Mouse (Mus musculus) ovary, adult 18-20 months (tissue): Measurements from ENCODE around the gene Itih2.

Experiments
- DNase-seq: peaks from one replicate; pipeline ENCODE4 v3.0.0; 2022; ENCODE audit warnings: low spot score, mixed read lengths

Gene Itih2

GRCm38 (mm10) chr2:10131296-10131695 is at the start of gene Itih2:
Gene Itih2, minus strand, starts transcription at chr2:10131396.
- no peak for DNase-seq

DNA sequence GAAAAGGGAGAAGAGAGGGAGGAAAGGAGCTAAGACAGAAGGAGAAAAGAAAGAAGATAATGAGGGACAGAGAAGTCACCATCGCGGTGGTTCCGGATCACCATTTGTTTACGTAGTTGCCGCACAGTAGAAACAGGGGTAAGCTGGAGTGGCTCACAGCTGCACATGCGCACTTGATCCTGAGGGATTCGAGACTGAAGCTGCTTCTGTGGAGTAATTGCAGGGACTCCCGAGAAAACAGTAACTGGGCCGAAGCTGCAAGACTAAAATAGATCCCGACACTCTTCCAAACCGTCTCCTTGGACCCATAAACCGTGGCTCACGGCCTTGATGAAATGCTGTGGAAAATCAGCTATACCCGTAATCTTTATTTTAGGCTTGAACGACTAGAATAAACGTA is 38.8 kb upstream of the Itih2 start:
- no peak for DNase-seq

DNA sequence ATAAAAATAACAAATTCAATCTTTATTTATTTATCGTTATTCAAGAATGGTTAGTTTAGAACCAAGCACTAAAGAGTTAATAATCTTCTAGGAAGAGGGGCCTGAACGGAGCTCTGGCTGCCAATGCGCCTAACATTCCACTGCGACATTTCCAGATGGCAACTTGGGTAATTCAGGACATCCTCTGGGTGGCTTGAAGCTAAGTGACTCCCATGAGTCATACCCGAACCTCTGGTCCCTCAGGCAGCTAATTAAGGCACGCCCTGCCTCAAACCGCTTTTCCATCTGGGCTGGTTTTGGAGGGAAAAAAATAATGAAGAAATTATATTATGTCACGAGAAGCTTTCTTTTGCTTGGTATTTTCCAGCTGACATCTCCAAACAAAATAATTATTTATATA is 36.8 kb upstream of the Itih2 start:
- DNase-seq: no peak

DNA sequence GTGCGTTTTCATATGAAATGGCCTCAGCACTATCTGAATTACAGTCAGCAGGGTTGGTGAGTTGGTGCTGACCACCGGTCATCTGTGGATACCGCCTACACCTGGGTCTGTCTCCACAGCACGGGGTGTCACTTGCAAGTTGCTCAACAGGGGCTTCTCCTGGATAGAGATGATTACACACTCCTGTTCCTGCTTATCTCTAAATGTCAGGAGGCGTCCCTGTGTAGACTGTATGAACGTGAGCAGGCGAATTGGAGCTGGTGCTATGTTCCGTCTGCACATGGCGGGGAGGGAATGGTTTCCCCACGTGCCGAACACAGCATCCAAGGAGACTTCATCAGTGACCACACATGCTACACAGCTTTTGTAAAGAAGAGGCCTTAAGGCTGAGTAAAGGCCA is 36.1 kb upstream of the Itih2 start:
- no peak for DNase-seq

DNA sequence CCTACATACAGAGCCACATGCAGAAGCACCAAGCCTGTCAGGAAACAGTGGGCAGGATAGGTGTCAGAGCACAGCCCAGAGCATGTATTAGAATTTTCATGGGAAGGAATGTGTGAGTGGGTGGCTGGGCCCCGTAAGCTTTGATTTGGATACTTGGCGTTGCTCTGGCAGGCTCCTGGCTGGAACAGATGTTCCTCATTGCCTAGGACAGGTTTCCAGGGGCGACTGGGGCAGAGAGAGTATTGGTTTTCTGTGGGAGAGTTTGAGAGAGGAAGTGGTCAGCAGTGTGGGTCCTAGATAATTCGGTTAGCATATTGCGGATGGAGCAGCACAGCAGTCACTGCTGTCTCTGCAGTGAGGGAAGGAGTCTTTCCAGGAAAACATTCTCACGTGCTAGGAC is 35.4 kb upstream of the Itih2 start:
- no peak for DNase-seq

- DNase-seq: no peak
Observed at GRCm38 (mm10) chr2:10162011-10162410, 30.8 kb upstream of the Itih2 start.

GRCm38 (mm10) chr2:10157184-10157583 is 26.0 kb upstream of the Itih2 start:
- no peak for DNase-seq

GRCm38 (mm10) chr2:10153201-10154075 is 22.2 kb upstream of the Itih2 start, which contains the start of gene Itih5:
Gene Itih5, plus strand, starts transcription at chr2:10153571.
- DNase-seq: peak; percentile 37

DNA sequence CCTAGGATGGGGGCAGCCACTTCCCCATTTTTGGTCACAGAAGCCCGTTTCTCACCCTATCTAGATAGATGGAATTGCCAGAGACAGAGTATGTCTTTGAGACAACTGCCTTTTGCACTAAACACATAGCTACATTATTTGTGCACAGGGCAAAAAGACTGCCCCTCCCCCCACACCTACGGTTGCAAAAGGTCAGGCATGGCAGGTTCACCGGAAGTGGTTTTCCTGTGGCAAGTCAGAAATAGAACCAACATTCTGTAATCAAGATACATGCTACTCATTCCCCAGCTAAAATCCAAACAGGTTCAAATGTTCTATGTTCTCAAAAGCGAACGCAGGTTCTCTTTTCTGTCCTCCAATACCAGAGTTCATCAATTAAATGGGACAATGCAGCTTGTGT is 21.4 kb upstream of the Itih2 start:
- DNase-seq: no peak

GRCm38 (mm10) chr2:10147176-10147575 is 16.0 kb upstream of the Itih2 start:
- DNase-seq: no peak

DNA sequence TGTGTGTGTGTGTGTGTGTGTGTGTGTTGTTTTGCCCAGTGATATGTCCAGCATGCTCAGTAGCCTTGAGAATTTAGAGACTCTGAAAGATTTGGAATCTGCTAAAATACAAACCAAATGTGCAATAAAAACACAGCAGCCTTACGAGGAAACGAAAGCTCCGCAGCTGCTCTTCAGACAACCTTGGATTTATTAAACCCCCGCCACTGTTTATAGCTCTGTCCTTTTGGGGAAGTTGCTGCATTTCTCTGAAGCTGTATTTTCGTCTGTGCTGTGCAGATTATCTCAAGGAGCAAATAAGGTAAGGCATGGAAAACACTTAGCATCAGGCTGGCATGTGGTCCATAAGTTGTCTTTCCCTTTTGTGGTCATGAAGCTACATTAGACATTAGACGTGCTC is 14.3 kb upstream of the Itih2 start:
- DNase-seq: no peak

GRCm38 (mm10) chr2:10142472-10143454 is 11.6 kb upstream of the Itih2 start:
- DNase-seq: peak; percentile 64

GRCm38 (mm10) chr2:10140456-10140855 is 9.3 kb upstream of the Itih2 start:
- DNase-seq: no peak

DNA sequence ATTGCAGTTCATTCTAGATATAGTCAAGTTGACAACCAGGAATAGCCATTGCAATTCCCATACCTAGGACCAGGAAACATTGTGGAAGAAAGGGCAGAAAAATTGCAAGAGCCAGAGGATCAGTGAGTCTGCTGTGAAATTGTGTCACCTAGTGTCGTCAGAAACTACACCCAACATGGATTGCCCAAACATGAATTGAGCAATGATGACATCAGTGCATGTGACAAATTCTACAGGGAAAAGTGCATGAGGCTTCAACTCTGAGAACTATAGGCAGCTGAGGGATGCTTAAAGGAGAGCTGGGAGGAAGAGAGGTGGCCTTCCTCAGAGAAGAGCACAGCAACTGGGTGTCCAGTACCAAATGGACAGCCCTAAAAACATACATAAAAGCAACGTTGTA is 6.1 kb upstream of the Itih2 start:
- no peak for DNase-seq

- no peak for DNase-seq
Observed at GRCm38 (mm10) chr2:10133941-10134340, 2.7 kb upstream of the Itih2 start.

- no peak for DNase-seq
Observed at GRCm38 (mm10) chr2:10132128-10132527, 932 bp upstream of the Itih2 start.

DNA sequence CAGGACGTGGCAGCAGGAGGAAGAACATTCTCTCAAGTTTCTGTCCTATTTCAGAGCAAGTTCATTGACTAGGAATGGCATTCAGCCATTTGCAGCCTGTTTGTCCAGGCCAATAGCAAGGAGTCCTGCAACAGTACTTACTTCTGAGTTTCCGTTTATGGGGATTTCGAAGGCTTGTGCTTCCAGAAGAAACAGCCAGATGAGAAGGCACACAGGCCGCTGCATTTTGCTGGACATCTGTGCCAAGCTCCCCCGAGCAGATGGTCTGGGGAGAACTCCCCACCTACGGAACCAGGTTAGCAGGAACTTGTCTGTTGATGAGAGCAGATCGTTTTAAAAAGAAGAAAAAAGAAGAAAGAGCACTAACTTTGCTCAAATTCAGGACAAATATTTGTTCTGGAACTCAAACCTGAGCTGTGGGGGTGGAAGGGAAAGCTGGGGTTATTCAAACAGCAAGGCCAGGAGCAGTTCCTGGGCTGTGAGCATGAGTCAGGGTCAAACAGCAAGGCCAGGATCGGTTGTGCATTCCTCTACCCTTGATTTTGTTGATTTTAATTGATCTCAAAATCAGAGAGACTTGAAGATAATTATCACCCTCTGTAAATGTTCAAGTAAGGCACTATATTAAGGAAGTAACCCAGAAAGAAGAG is 730 bp downstream of the Itih2 start:
- DNase-seq: no peak

DNA sequence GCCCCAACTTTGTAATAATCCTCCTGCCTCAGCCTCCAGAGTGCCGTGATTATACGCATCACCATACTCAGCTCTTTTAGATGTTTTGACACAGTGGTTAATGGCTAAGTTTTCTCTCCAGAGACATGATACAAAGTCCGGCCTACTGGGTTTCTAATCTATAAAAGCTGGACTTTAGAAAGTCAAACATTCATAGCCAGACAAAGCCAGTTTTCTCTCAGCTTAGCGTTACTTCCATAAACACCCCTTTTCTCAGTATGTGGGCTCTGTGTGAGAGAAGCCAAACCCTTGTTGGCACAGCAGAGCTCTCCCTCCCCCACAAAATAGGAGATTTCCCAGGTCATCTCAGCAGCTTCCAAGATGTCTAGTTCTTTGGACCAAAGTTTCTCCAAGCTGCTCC is 2.6 kb downstream of the Itih2 start:
- DNase-seq: no peak

DNA sequence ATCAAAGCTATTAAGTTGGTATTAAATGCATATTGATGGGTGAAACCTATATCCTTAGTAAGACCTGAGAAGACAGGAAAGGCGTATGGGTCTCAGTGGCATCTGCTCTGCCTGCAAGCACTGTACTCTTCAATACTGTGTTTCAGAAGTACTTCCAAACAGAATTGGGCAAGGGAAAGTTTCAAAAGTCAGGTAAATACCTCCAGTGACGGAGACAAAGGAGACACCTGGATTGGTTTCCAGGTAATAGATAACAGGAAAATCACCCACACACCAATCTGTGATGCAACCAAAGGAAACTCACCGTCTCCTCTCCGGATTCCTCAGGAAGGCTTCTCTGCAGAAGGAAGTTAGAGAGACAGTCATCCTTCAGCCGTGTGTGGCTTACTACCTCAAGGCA is 3.7 kb downstream of the Itih2 start:
- DNase-seq: no peak

DNA sequence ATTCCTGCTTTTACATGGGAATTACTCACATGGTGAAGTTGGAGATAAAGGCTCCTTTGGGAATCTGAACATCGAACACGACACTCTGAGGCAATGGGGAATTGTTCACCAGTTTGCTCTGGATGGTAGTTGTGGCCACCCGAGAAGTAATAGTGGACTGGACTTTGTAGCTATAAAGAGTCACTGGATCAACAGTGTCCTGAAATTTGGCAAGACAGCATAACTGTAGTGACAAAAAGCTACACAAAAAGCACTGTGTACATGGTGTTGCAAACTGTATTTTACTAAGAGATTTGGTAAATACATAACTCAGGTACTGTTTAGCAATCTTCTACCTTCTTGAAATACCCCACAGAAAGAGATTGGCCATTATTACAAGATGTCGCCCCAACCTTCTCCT is 5.1 kb downstream of the Itih2 start:
- DNase-seq: no peak

DNA sequence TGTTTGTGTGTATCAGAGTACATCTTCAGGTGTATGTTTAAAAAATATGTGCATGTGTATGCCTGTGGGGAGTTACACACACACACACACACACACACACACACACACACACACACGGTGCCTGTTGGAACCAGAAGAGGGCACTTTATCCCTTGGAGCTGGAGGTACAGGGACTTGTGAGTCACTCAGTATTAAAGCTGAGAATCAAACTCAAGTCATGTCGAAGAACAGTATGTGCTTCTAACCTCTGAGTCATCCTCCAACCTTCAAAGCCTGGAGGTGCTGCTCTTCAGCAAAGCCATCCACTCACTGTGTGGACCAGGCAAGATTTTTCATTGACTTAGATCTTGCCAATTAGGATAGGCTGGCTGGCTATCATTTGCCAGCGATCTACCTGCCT is 9.4 kb downstream of the Itih2 start:
- no peak for DNase-seq

DNA sequence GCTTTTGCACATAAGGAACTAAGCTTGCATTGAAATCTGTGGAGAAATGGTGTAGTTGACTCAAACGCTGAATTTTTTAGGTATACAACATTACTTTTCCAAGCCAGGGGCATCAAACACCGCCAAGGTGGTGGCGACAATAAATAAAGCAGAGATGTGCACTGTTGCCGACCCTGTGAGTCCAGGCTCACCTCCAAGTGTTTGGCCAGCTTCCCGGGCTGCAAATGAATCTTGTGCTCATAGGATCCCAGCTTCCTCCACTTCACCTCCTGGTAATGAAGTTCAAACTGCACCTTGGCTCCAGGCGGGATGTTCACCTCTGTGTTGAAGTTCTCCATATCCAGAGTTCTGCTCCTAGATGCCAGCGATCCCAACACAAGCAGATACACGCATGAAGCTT is 11.9 kb downstream of the Itih2 start:
- DNase-seq: no peak
